Mouse (Mus musculus) kidney, adult 2 months (tissue): ENCODE measurements around the gene Glo1.

Source experiments
- CTCF ChIP-seq: fragments of 200-500 bp; conservative IDR thresholded peaks from 2 replicates; pipeline ENCODE4 v1.5.1; 2011; ENCODE audit warnings: low read depth, mild to moderate bottlenecking, control low read depth, low read length, moderate library complexity, mixed read lengths; ENCODE audit not compliant: insufficient read depth, insufficient read length
- POLR2A ChIP-seq: fragments of 200-500 bp; IDR thresholded peaks from one replicate; pipeline ENCODE4 v1.6.1; 2011; ENCODE audit warnings: low read depth, low read length, control low read depth

DNA sequence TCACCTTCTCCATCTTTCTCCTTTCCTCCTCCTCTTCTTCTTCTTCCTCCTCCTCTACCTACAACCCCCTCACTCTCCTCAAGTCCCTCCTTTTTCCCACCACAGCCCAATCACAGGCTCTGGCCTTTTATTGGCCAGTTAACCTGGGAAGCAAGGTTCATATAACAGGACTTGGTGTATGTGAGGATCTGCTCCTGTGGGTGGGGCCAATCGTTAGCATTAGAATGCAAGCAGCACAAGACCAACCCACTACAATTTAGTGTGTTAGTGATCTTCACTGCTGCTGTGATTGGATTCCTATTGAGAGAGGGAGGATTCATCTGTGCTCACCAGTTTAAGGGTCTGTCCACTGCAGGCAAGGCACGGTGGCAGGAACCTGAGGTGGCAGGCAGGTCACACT is 12.3 kb upstream of the Glo1 start:
- no peak for TF ChIP-seq POLR2A
- TF ChIP-seq CTCF: no peak
